Mouse (Mus musculus) gastrocnemius, postnatal 10 days (tissue): Measurements from ENCODE around the gene Gm17606. TPM values are rescaled to one million over a fixed set of nuclear protein-coding genes. Genes with fewer than 3 reads are reported as not detected.

Experiments used
- DNase-seq: peaks from one replicate; pipeline ENCODE4 v3.0.0; 2021; ENCODE audit warnings: mixed read lengths
- total RNA-seq, 2 experiments: library from RNA; stranded (reverse); gene quantifications; 2 replicates each; pipeline ENCODE4 v1.2.3; 2021

Gene Gm17606
- total RNA-seq, 2 experiments from 2014 or later = not detected

GRCm38 (mm10) chr14:54624976-54625375 lies 15.8 kb upstream of the Gm17606 start:
- no peak for DNase-seq

- no peak for DNase-seq
Measured at GRCm38 (mm10) chr14:54628103-54628502, 12.6 kb upstream of the Gm17606 start.

GRCm38 (mm10) chr14:54629797-54630196 lies 11.0 kb upstream of the Gm17606 start:
- no peak for DNase-seq

- no peak for DNase-seq
Measured at GRCm38 (mm10) chr14:54630583-54631239, 10.0 kb upstream of the Gm17606 start.

DNA sequence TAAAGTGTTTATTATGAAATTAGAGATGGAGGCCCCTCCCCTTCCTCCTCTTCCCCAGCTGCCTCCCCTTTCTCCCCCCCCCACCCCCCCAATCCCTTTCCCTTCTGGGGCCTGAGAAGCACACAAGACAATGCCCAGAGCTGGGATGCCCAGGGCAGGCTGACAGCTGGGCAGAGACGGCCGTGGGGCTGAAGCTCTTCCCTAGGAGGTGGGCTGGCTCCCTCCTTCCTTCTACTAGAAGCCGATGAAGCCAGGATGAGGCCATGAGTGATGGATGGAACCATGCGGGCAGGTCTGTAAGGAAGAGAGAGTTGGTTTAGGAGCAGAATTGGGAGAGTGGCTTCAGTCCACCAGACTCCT lies 9.5 kb upstream of the Gm17606 start:
- DNase-seq = no peak

GRCm38 (mm10) chr14:54632252-54632651 lies 8.5 kb upstream of the Gm17606 start:
- DNase-seq = no peak

DNA sequence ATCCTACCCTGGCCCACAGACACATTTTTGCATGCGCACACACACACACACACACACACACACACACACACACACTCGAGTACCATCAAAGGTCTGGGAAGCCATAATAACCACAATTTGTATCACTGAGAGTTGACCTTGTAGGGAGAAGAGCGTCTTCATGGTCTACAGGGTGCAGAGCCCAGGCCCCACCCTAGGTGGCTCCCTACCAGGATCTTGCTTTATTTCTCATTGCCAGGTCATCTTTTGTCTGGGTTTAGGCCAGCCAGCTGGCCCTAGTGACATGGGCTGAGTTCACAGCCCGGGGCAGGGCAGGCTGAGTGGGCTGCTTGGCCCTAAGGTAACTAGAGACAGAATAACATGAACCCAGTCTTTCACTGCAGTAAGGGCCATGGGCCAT lies 6.6 kb upstream of the Gm17606 start:
- no peak for DNase-seq

GRCm38 (mm10) chr14:54636954-54637353 lies 3.8 kb upstream of the Gm17606 start:
- peak; percentile 63 for DNase-seq

GRCm38 (mm10) chr14:54638210-54638609 lies 2.5 kb upstream of the Gm17606 start:
- no peak for DNase-seq

- no peak for DNase-seq
Measured at GRCm38 (mm10) chr14:54640121-54640520, 631 bp upstream of the Gm17606 start.

DNA sequence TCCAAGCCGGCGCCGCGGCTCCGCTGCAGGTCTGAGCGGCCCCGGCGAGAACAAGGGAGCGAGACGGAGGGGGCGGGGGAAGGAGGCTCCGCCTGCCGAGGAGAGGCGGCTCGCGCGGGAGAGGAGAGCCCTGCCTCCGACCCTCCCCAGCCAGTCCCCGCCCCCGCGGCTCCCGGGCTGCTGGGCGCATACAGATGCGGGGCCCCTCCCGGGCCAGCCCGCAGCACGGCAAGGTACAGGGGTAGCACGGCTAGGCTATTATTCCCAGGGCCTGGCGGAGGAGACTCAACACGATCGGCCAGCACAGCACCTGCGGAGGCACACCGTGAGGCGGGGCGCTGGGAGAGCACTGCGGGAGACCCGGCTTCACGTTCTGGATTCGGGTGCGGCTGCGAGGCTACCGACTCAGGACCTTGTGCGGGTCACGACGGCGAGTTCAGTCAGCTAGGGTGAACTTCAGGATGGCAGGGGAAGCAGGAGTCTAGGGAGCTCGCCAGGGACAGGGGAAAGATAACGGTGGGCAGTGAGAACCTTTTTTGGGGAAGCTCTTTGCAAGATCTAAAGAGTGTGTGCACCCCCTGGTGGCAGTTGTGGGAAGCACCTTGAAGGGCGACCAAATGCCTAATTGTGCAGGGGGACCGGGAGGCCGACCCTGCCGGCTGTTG lies 685 bp downstream of the Gm17606 start, which contains the start of gene Cdh24:
TSS of gene Cdh24 (minus strand) at position 60 of the 665 bp plus-strand sequence.
- DNase-seq = peak; percentile 88

- DNase-seq = no peak
Measured at GRCm38 (mm10) chr14:54642224-54642944, 1.6 kb downstream of the Gm17606 start.

GRCm38 (mm10) chr14:54643011-54643410 lies 2.3 kb downstream of the Gm17606 start:
- no peak for DNase-seq

DNA sequence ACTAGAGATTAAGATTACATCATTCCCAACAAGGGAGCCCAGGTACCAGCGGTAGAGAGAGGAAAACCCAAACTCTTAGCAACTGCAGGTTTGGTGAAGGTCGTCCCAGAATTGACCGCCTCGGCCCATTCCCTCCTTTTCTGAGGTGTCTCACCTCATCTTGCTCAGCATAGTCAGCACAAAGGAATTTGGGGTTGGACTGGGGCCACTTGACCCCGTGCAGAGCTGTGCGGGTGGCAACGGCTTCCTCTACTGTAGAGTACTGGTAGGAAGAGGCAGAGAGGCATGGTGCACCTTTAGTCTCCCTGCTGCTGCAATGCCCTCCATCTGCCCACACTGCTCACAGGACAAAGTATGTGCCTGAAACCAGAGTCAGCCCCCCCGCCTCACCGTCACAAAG lies 3.5 kb downstream of the Gm17606 start:
- DNase-seq = no peak

DNA sequence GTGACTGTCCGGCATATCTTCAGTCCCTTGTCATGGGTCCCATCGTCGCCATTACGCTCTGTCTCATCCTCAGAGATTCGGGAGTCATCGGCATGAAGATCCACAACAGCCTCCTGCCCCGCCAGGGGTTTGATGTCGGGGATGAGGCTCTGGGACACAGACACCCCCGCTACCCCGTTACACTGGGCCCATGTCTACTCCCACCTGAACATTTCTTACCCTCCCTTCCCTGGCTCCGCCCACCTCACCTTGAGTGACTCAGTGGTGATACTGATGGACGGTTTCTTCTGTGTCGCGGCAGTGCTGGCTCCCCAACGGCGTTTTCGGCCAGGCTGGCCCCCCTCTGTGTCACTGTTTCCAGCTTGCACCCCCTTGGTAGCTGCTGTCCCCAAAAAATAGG lies 5.7 kb downstream of the Gm17606 start:
- no peak for DNase-seq

- no peak for DNase-seq
Measured at GRCm38 (mm10) chr14:54646898-54647636, 6.3 kb downstream of the Gm17606 start.

DNA sequence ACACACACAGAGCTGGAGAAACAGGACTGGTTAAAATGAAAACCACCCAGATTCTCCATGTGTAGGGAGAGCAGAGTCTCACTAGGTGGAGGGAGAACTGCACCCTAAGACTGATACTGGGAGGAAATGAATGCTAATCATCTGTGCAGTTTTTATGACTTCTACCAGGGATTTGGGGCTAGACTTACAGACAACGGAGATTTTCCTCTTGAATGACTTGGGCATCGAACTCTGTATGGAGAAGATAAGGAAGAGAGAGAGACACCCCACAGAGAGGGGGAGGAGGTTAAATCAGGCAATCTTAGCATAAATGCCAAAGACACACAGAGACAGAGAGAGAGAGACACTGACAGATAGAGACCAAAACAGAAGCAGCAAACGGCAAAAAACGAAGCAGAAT lies 7.1 kb downstream of the Gm17606 start:
- DNase-seq = no peak

GRCm38 (mm10) chr14:54650621-54651454 lies 10.1 kb downstream of the Gm17606 start:
- peak; percentile 82 for DNase-seq

- DNase-seq = no peak
Measured at GRCm38 (mm10) chr14:54651556-54651955, 10.8 kb downstream of the Gm17606 start.

- no peak for DNase-seq
Measured at GRCm38 (mm10) chr14:54652787-54653186, 12.0 kb downstream of the Gm17606 start.

DNA sequence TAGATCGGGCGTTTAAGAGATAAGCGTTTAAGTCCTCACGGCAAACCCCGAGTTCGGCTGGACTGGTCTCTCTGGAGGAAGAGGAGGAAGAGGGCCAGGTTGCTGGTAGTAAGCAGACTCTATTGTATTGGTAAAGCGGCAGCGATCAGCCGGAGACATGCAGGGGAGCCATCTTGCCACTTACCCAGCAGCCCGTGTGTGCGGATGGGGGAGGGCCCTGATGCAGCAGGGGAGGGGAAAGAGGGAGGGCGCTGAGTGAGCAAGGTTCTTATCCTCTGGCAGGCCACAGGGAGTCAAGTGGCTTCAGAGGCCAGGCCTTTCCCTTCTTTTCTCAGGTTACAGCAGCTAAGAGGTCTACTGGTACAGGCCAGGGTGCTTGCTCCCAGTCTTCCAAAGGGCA lies 12.7 kb downstream of the Gm17606 start:
- peak; percentile 74 for DNase-seq

- no peak for DNase-seq
Measured at GRCm38 (mm10) chr14:54660009-54660408, 19.3 kb downstream of the Gm17606 start.
